Mouse (Mus musculus) lung, postnatal 0 days (tissue): ENCODE measurements around the gene Timm8b.

ENCODE experiments used
- CTCF ChIP-seq: IDR thresholded peaks from 2 replicates; pipeline ENCODE4 v1.5.1; 2016; ENCODE audit warnings: antibody characterized with exemption, mild to moderate bottlenecking
- EP300 ChIP-seq: IDR thresholded peaks from 2 replicates; pipeline ENCODE4 v1.6.1; 2016; ENCODE audit warnings: antibody characterized with exemption, mild to moderate bottlenecking, control low read depth

DNA sequence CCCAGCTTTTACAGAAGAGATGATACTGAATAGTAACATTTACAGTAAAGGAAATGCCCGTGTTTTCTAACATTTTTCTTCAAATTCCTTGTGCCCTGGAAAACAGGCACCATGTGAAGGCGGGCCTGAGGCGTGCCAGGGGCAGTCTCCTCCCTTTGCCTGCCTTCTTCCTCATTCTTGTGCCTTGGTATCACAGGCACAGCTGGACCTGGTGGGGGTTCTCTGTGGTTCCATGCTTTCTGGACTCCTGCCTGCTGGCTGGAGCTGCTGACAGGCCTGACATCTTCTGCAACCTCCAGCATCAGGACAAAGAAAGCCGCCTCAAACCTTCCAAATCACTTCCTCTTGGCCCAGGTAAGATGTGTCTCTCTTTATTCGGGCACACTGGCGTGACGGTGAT lies 38.5 kb upstream of the Timm8b start:
- TF ChIP-seq EP300 (no peak), CTCF (no peak)
